Mouse (Mus musculus) embryo, embryonic 10 days (tissue): ENCODE measurements at regions not wholly inside any gene's neighbourhood (a gene's known extent, or its start where the extent isn't known, plus 50 kb on each side); places are given as distances from the start of the nearest gene placed in this dataset.
"Not testable (repeated sequence)": the region's sequence is repeated elsewhere in the genome, so short reads cannot be mapped to it uniquely, and the experiment has no call there.

Experiments
- DNase-seq: peaks from one replicate; pipeline ENCODE4 v3.0.0-alpha.2; 2015; ENCODE audit warnings: low spot score

GRCm38 (mm10) chr17:13654606-13655005 is 105.7 kb upstream of the Afdn start:
- DNase-seq, result not testable (repeated sequence)

GRCm38 (mm10) chr17:13656065-13656464 is 104.3 kb upstream of the Afdn start:
- no peak for DNase-seq

GRCm38 (mm10) chr17:13656485-13657181 is 103.7 kb upstream of the Afdn start:
- DNase-seq, result peak; percentile 69

- DNase-seq, result no peak
Measured at GRCm38 (mm10) chr17:13657182-13657562, 103.2 kb upstream of the Afdn start.

GRCm38 (mm10) chr17:13657656-13658292 is 102.6 kb upstream of the Afdn start:
- no peak for DNase-seq

GRCm38 (mm10) chr17:13658321-13658978 is 101.9 kb upstream of the Afdn start:
- DNase-seq, result no peak

GRCm38 (mm10) chr17:13659103-13659502 is 101.2 kb upstream of the Afdn start:
- DNase-seq, result peak; percentile 71

GRCm38 (mm10) chr17:13659943-13660342 is 100.4 kb upstream of the Afdn start:
- no peak for DNase-seq

GRCm38 (mm10) chr17:13661023-13661422 is 99.3 kb upstream of the Afdn start:
- DNase-seq, result no peak

- DNase-seq, result no peak
Measured at GRCm38 (mm10) chr17:13662152-13662551, 98.2 kb upstream of the Afdn start.
